Mouse (Mus musculus) MEL-GATA-1-ER (cell line): ENCODE measurements at regions not wholly inside any gene's neighbourhood (a gene's known extent, or its start where the extent isn't known, plus 50 kb on each side); places are given as distances from the start of the nearest gene placed in this dataset.

Source experiments
- DNase-seq: peaks from one replicate; pipeline ENCODE4 v3.0.0-alpha.2; 2012; ENCODE audit warnings: low read depth; ENCODE audit errors: extremely low read depth

DNA sequence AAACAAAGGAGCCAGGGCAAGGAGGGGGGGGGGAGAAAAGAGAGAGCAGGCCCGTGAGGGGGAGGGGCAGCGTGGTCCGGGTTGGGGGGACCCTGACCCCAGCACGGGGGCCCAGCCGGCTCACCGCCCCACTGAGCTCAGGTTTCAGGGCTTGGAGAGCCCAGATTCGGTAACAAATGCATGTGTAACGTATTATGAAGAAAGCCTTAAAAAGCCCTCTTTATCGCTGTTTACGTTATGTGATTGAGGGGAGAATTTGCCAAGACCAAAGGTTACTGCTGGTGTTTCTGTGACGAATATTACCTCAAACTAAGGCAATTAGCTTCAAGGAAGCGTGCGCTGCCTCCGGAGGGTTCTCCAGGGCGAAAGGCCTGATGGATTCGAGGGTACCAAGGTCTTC, 54.2 kb downstream of the Barx1 start:
- DNase-seq: no peak

DNA sequence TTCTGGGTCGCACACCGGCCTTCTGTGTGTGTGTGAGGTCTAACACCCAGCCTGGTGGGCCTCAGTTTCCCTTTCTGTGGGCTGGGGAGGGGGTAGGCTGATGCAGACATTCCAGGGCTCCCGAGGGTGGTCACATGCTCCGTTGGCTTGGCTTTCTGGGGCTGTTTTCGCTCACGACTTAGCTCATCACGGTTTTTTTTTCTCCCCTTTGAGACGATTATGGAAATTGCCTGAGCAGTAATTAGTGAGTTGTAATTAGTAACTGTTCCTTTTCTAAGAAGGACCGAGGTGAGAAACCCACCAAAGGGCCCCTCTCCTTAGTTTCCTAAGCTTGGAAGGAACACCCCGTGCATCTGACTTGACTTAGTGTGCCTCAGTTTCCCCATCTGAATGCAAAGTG, 54.7 kb downstream of the Barx1 start:
- DNase-seq: no peak

DNA sequence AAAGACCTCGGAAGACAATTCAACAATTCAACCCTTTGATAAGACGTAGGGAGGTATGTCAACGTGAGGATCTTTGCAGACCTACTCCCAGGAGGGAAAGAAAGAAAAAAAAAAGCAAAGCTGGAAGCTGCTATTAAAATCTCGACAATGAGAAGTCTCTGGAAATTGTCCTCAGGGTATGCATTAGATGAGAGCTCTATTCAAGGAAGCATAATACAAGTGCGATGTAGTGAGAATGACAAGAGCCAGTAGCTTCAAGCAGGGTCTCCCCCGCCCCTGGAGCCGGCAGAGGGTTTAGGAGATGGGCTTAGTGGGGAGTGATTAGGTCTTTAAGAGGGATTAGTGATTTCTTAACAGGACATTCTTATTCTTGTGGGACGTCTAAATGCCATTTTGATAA, 60.9 kb downstream of the Barx1 start:
- no peak for DNase-seq

DNA sequence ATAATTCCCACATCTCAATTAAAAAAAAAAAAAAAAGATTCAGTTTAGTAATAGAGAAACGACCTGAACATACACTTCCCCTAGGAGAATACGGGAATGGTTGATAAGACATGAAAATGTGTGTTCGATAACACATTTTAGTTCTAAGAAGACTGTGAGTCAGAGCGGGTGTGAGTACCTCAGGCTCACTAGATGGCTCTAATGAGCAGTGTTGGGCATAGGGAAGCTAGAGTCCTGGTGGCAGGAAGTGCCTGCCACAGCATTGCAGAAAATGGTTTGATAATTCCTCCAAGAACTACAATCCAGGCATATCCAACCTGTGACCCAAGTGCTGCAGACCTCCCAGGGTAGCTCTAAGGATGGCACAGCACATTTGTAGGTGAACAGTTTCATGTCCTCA, 63.6 kb downstream of the Barx1 start:
- DNase-seq: peak; percentile 47

DNA sequence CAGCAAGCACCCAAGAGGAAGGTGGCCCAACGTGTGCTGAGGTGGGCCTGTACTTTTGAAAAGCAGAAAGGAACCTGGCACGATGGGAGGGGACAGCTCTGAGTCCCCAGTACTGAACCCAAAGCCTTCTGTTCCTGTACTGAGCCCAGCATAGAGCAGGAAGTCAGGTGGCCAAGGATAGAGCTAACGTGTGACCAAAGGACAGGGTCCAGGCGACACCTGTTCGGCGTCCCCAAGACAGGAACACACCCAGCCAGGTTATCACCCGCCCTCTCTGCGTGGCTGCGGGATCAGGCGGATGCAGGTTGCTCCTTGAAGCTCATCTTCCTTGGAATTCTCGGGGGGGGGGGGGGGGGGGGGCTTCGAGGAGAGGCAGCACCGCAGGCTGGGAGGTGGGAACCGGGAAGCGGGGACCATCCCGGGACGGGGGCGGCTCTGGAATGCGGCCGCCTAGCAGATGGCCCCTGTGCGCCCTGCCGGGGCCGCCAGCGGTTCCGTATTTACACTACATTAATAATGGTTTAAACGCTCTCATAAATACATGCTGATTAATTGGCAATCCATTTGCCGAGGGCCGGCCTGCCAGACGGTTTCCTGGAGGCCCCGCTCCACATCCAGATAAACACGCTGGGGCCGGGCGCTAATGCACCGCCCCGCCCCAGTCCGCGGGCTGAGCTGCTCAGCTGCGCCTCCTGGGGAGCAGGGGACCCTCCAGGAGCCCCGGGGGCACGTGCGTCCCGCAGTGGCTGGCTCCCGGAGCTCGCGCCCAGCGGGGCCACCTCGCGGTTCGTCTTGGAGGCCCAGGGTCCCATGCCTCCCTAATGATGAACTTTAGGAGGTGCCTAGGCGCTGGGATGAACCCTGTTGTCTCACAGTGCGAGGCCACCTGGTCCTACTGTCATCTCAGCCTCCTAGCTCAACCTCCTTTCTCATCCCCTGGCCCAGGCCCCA, 68.5 kb downstream of the Barx1 start:
- no peak for DNase-seq

DNA sequence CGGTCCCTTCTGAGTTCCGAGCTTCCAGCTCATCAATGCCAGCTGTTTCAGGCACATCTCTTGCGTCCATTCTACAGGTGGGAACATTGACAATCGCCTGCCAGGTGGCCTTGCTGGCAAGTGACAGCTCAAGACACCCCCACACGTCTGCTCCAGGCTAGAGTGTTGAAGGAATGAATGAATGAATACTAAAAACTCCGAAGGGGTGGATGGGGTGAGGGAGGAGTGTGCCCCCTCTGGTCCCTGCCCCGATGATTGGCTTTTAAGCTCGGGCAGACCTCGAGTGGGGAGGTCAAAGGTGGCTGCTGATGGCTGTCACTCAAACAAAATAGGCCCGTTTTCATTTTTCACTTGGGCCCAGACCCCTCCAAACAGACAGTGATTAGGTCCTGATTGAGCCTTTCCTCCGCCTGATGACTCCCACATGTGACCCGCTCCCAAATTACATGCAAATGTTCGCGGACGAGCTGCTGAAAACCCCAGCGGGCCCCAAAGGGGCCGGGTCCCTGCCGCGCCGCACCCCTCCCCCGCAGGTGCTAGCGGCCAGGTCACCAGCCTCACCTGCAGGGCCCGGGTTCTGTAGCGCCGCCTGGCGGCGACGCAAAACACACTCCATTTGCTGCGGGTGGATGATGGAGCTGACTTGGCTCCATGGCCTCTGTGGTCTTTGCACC, 69.5 kb downstream of the Barx1 start:
- no peak for DNase-seq

DNA sequence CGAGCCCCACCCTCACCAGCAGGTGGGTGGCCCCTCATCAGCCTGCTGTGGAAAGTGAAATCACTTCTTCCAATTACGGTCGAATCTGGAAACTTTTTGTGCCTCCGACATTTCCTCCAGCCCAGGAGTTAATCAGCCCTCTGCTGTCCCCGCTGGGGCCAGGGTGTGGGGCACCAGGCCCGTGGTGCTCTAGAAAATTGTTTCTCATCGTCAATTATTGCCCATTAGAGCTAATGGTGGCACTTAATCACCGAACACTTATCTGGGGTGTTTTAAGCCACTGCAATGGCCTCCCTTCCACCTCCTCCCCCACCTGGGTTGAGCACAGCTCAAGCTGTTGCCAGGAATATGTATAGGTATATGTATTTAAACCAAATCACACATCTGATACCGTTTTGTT, 72.2 kb downstream of the Barx1 start:
- no peak for DNase-seq

DNA sequence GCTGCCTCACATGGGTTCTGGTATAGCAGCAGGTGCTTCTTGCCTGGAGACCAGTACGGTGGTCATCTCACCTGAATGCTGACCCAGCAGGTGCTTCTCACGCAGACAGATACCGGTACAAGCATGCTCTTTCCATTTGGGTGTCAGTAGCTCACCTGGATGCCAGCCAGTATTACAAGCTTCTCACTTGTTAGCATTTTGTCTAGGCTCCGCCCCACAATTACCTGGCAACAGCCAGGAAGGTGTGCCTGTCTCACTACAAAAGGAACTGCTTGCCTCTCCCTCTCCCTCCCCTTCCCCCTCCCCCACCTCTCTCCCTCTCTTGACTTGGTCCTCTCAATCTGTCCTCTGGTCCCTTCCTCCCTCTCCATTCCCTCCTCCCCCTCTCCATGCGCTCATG, 82.8 kb downstream of the Barx1 start:
- DNase-seq: no peak

DNA sequence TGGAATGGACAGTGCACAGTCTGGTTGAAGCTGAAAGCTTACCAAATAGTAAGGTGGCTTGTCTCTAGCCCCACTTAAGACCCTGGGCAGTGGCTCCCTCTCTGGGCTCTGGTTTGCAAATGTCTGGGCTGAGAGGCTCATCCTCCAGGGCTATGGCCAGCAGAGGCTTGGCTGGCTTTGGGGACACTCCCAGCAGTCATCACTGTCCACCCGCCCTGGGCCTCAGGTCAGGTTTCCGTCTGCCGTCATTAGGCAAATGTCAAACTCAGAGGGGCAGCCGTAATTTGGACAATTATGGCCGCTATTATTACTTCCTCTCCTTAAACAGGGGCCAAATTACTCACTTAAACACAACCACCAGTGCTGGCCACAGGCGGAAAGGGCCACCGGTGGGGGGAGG, 83.5 kb downstream of the Barx1 start:
- DNase-seq: no peak
